Mouse (Mus musculus) frontal cortex, postnatal 14 days (tissue): ENCODE measurements around the gene Syt8.

Source experiments
- DNase-seq, 2 experiments: peaks; one replicate each; pipeline ENCODE4 v3.0.0; 2022; ENCODE audit warnings: low spot score in 2 of 2

Syt8 gene

DNA sequence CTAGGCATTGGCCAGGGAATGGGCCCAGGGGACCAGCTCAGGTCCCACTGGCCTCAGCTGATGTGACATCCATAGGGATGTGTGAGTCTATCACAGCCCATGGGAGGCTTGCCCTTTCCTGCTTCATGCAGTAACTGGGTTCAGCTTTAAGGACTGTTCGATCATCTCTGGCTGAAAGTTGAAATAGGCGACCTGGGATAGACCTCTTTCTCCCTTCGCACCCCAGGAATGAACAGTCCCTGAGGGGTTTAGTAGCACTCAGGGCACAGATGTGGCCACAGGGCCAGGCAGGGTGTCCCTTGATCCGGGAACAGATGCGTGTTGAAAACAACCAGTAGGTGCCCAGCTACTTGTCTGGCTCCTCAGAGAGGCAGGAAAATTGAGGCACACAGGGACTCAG lies 41.6 kb downstream of the Syt8 start:
- no peak for DNase-seq

GRCm38 (mm10) chr7:142476795-142477452 lies 42.3 kb downstream of the Syt8 start:
- no peak for DNase-seq

DNA sequence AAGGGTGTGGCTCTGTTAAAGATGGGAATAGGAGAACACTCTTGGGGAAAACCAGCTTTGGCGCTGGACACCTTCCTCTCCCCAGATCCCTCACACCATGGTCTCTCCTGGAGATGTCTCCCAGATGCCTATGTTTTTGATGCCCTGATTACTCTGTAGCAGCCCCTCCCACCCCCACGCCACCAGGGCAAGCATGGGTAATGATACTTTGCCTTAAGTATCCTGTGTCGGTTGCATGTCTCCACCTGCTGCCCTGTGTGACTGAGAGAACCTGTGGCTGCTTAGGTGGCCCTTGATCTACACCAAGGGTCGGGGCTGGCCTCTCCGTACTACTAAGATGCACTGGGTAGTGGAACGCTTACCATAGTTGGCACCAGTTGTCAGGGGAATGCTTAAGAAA lies 43.4 kb downstream of the Syt8 start:
- no peak for DNase-seq

DNA sequence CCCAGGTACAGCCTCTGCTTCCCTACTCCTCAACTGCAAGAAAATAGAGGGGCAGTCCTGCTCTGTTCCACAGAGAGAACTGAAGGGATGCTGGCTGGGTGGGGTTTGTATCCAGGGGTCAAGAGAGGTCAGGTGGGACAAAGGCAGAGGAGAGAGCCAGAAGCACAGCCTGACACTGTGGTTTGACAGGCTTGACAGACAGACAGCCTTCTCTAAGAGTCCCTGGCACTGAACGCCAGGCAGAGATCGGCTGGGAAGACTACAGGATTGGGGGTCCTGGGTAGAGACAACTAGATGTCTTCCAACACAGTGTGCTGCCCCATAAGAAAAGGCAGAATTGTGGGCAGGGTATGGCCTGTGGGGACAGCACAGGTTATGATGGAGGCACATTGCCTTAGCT lies 43.9 kb downstream of the Syt8 start:
- DNase-seq = no peak

GRCm38 (mm10) chr7:142479307-142479706 lies 44.7 kb downstream of the Syt8 start:
- no peak for DNase-seq

DNA sequence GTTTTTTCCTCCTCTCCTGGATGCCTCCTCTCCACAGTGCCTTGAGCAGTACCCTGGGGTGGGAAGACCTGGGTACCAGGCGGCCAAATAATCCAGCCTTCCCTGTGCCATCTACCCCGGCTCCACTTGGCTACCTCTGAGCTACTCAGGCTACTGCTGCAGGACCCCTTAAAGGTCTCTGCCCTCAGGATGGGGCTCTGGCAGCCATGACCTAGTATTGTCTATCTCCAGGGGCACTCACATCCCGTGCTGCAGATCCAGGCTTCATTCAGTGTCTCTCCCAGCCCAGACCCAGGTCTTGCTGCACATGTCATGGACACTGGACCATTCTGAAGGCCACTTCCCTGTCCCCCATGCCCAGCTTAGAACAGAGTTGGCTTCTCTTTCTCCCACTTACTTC lies 45.2 kb downstream of the Syt8 start:
- no peak for DNase-seq

DNA sequence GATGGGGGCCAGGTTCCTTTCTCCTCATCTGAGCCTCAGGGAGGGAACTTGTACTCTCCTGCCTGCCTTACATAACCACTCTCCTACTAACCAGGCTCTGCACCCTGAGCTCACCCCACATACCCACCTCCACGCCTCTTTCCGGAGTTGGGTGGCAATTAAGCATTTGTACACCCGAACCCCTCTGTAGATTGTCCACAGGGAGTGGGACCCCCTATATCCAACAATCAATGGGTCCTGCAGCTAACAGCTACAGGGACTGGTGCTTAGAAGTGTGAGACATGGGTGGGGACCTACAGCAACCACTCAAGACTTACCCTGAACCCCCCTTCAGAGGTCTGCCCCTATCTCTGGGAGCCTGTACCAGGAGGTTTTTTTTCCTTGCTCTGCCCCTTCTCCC lies 46.0 kb downstream of the Syt8 start:
- DNase-seq = no peak

DNA sequence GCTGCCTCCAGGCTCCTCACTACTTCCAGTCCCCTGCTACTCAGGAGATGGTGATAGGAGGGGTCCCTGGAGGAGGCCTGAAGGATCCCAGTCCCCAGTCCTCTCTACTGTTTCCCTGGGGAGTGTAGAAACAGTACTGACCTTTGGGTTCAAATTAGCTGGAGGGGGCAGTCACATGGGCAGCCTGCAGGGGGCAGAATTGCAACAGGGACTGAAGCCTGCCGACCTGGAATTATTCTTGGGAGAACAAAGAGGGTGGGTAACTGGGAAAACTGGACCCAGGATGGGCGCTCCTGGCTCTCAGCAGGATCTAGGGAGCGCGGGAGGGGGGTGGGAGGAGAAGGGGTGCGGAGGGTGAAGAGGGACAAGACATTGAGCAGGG lies 46.5 kb downstream of the Syt8 start:
- DNase-seq = no peak

- no peak for DNase-seq
Measured at GRCm38 (mm10) chr7:142481568-142482255, 47.1 kb downstream of the Syt8 start.

- DNase-seq = no peak
Measured at GRCm38 (mm10) chr7:142482256-142482609, 47.6 kb downstream of the Syt8 start.

GRCm38 (mm10) chr7:142483136-142483535 lies 48.5 kb downstream of the Syt8 start:
- DNase-seq = no peak

DNA sequence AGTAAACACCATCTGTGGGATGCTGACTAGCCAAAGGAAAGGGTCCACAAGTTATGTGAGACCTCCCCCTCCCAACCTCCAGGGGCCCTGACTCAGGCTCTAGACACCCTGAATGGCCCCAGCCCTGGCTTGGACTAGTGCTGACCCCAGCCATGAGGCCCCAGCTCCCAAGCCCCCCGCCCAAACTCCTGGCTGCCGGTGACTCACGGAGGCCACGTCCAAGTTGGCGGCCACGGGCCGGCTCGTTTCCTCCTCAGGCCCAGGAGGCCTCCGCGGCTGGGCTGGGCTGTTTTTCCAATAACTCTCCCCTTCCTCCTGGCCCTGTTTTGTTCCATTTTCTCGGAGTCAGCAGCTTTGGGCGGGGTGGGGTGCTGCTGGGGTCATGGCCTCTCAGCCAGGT lies 50.1 kb downstream of the Syt8 start:
- no peak for DNase-seq

GRCm38 (mm10) chr7:142486751-142487162 lies 52.1 kb downstream of the Syt8 start:
- no peak for DNase-seq

DNA sequence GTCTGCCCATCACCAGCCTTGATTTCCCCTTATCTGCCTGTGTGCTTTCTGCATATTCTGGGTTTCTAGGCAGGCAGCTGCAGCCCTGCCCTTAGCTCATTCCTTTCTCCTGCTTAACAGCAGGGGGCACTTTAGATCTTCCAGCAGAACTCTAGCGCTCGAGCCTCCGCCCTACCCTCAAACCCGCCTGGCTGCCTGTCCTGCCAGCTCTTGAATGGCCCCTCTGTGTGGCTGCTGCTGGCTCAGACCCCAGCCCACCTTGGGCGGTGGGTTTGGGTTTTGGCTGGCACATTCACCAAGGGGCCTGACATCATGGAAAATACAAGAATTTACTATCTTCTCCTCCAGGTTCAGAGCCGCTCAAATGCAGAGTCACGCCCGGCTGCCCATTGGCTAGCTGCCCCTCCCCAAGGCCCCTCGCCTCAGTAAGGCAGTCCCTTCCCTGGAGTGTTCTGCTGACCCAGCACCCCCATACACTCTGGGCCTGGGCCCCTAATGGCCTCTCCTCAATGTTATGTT lies 52.8 kb downstream of the Syt8 start:
- peak in 1 of 2 experiments; percentile 27 for DNase-seq

DNA sequence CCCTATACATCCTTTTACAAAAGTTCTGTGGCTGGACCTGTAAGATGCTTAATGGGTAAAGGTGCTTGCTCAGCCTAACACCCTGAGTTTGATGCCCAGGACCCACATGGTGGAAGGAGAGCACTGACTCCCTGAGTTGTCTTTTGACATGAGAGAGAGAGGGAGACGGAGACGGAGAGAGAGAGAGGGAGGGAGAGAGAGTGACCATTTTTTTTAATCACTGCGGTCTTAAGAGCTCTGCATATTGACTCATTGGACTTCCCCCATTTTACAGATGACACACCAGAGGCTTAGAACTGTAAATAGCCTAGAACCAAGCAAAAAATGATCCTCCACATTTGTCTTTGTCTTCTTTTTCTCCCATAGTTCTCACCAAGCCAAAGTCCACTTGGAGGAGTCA lies 53.4 kb downstream of the Syt8 start:
- DNase-seq = no peak
